Mouse (Mus musculus) adrenal gland, postnatal 36 days (tissue): ENCODE results near the gene Prex1. TPM values are rescaled to one million over a fixed set of nuclear protein-coding genes. Genes with fewer than 3 reads are reported as not detected.

ENCODE experiments used
- DNase-seq, 2 experiments: peaks; one replicate each; pipeline ENCODE4 v3.0.0; 2021; ENCODE audit warnings: mixed read lengths in 1 of 2
- total RNA-seq, 2 experiments: library from RNA; stranded (reverse); gene quantifications; 2 replicates each; pipeline ENCODE4 v1.2.3; 2021

The Prex1 gene
- total RNA-seq, 2 experiments from 2014 or later: 13.5 to 18.8 TPM

DNA sequence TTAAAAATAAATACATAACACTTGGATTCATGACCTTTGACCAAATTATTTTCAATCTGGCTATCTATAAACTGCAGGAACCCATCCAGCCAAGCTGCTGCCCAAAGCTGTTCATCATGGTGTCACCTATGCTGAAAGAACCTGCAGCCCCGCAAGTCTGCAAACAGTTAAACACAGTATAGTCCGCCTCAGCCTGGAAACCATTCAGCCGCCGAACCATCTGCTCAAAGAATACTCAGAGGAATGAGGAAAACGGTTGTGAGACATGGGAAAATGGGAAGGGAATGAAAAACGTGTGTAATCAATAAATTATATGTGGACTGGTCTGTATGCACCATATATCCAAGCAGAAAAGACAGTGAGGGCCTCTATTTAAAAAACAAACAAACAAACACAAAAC is 13.3 kb upstream of the Prex1 start:
- no peak for DNase-seq

DNA sequence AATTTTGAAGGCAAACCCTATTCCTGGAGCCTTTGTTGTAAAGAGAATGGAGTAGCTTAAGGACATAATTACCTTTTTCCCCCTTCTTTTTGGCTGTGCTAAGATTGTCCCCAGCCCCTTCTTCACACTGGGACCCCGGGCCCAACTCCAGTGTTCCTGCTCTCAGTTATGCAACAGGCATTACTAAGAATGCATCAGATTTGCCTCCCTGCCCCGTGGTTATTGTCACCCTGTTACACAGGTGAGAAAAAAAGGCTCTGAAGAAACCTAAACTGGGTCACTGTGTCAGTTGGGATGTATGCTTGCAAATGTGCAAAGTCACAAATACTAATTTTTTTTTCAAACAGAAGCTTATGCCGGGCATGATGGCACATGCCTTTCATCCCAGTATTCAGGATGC is 6.8 kb upstream of the Prex1 start:
- no peak for DNase-seq

DNA sequence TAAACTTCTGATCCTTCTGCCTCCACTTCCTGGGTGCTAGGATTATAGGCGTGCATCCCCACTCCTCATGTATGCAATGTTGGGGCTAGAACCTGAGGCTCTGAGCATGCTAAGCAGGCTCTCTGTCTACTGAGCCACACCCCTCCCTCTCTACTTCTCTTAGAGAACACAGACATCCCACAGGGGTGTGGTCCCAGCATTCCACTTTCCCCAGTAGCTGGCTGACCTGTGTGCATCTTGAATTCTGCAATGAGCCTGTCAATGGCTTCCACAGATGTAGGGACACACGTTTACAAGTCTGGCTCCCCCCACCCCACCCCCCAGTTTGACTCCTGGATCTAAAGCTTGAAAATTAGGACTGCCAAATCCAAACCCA is 6.3 kb upstream of the Prex1 start:
- no peak for DNase-seq

DNA sequence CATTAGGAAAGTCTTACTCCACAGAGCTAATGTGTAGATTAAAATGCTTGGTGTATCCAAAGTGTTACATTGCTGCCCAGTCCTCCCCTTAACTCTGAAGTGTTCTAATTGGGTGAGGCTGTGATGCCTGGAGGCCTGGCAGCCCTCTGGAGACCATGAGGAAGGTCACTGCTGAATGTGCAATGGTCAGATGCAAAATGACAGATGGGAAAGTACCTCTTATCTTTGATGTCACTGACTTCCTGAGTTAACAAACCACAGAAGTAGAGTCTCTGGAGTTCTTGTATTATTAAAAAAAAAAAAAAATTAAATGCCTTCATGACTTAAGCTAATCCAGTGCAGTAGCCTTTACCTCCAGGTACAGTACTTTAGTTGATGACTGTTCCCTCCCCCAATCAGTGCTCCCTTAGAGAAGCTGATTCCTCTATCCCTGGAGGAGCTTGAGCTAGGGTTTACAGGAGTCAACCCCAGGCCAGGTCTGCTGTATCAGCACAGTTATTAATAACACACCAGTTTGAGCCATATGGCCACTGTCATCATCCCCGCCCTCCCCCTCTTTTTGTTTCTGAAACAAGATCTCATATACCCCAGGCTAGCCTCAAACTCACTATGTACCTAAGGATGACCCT is 5.8 kb upstream of the Prex1 start:
- DNase-seq: no peak

DNA sequence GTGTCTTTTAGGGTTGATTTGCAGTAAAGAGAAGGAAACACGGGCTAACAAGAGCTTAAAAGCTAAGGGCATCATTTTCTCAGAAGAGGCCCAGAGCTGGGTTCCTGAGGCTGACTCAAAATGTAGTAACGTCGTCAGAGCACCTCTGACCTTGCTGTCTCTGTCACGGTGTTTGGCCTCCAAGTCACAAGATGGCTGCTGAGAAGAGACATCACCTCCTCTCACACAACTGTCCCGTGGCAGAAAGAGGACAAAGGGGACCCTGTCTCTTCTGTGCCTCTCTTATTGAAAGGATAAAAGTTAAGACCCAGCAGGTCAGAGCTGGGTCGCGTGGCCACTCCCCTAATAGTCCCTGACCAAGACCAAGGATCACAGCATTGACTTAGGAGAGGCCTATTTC is 2.4 kb upstream of the Prex1 start:
- no peak for DNase-seq

DNA sequence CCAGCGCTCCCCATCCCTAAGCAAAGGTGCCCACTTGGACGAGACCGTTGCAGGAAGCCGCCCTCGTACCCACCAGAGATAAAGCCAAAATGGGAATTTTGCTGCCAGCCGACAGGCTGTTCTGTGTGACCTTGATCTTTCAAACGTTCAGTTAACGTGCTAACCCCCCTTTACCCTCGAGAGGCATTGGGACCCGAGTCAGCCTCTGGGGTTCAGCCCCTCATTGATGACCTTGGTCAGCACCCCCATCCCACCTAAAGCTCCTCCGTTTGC is 731 bp upstream of the Prex1 start:
- DNase-seq: no peak

DNA sequence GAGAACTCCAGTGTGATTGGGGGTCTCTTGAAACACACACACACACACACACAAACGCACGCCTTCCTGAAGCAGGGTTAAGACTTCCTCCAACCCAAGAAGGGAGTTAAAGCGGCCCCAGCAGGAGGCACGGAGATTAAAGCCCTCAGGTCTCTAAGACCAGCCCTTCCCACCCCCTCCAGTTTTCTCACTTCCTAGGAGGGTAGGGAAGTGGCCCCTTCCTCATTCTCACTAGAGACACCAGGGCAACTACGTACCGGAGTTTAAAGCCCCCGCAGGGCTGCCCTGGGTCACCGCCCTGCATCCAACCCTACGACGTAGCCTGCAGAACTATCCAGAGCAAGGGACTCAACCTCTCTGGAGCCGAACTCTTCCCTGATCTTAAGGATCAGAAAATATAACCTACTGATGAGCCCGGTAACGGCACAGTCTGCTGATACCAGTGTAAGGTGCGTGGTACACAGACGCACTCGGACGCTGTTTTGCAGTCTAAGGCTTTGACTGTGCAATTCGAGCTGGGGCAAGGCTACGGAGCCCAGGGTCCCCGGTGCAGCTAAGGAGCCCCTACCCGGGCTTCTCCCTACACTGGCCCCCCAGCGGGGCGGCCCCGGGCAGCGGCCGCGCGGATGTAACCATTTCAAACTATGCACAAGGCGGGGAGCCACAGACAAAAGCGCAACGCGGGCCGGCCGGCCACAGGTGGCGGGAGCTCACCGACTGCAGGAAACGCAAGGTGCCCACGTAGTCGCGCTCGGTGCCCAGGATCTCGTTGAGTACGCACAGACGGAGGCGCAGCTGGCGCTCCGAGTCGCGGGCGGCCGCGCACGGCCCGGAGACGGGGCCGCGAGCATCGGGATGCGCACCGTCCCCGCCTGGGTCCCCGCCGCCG is 587 bp downstream of the Prex1 start:
- DNase-seq: no peak

DNA sequence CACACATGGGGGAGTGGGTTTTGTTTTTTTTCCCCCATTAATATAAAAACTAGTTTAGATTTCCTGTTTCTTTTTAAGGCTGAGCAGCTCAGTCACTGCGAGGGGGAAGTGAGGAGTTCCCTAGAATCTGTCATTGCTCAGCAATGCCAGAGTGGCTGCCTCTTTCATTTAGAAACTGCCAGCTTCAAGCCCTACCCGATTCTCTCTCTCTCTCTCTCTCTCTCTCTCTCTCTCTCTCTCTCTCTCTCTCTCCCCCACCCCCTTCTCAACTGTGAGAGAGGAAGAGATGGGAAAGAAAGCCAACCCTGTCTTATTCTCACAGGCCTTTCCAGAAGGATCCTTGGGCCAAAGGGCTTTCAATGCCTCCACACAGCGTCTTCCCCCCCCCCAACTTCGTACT is 1.3 kb downstream of the Prex1 start:
- DNase-seq: no peak

DNA sequence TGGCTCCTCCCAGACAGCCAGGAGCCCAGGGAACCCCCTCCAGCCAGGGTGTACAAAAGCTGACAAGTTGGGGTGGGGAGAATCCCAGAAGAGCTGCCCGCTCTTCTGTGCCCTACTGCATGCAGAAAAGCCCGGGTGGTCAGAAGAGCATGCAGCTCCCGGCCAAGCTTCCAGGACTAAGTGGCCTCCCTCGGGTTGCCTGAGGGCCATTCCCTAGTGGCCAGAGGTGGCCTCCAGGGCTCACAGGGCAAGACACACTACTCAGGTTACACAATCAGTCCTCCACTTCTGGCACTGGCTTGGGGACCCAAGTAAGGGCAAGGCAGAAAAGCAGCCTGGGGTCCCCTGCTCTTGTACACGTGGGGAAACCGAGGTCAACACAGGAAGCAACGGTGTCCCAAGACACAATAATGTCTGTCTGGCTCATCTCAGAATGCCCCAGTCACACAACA is 1.9 kb downstream of the Prex1 start:
- peak in 1 of 2 experiments; percentile 34 for DNase-seq

DNA sequence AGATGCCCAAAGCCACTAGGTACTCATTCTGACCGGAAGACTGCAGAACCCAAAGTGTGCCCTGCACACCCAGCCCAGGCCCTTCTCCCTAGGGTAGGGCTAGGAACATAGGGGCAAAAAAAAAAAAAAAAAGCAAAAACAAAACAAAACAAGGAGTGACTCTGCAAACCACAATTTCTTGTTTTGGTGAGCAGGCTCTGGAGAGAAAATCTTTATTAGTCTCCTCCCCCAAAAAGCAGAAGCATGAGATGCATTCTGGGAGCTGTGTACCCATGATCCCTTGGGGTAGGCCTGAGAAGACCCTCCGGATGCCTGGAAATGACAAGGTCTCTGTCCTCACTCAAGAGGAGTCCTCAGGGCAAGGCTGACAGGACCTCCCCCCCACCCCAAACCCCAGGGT is 3.7 kb downstream of the Prex1 start:
- no peak for DNase-seq

DNA sequence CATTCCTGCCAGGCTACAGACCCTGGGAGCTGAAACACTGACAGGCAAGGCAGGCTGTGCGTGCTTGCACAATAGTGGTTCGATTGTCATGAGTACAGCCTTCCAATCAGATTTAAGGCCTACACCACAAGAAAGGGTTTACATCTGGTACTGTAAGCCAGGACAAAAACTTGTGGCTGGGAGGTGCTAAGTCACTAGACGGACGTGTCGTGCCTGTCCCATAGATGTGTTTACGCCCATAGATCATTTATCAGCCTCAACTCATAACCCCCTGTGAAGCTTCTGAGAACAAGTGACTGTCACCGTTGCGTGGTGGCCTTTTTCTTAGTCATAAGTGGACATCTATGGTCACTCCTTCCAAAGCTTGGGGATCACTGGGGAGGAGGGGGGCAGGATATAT is 5.3 kb downstream of the Prex1 start:
- DNase-seq: no peak

DNA sequence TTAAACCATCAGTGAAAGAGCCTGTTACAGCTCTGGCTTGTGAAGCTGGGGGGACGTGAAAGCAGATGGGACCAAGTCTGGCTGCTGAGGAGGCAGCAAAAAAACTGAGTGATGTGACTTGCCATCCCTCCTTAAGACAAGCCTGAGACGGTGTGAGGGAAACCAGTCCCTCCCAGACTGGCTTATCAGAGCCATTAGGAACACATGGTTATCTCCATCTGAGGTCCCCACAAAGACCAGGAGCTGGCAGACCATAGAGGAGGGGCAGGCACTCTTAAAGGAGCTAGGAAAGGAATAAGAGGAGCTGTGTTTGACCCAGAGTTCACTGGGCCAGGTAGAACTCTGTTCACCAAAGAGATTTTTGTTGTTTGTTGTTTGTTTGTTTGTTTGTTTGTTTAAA is 7.1 kb downstream of the Prex1 start:
- no peak for DNase-seq

DNA sequence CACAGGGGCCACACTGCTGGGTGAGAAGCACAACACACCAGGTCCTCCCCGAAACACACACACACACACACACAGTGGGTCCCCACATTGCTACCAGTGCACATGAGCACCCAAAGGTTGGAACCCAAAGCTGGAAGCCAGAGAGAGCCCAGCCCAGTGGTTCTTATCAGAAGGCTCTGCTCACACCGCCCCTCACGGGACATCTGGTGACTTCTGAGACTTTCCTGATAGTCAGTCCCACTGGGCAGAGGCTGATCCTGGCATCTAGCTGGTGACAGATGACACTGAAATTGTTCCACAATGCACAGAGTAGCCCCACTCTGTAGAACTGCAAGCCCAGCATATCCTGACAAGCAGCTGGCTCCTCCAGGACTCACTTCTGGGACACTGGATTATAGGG is 10.1 kb downstream of the Prex1 start:
- DNase-seq: no peak

DNA sequence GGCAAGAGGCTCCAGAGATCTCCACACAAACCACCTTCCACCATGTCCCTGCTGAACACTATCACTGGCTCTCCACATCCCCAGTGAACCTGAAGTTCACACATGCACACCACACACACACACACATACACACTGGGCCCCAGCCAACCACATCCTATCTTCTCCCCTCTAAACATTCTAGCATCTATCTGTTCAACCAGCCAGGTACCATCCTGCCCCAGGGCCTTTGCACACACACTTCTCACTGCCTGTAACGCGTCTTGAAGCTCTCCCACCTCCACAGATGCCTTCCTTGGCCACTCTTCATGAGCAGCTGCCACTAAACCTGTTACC is 11.6 kb downstream of the Prex1 start:
- DNase-seq: no peak

DNA sequence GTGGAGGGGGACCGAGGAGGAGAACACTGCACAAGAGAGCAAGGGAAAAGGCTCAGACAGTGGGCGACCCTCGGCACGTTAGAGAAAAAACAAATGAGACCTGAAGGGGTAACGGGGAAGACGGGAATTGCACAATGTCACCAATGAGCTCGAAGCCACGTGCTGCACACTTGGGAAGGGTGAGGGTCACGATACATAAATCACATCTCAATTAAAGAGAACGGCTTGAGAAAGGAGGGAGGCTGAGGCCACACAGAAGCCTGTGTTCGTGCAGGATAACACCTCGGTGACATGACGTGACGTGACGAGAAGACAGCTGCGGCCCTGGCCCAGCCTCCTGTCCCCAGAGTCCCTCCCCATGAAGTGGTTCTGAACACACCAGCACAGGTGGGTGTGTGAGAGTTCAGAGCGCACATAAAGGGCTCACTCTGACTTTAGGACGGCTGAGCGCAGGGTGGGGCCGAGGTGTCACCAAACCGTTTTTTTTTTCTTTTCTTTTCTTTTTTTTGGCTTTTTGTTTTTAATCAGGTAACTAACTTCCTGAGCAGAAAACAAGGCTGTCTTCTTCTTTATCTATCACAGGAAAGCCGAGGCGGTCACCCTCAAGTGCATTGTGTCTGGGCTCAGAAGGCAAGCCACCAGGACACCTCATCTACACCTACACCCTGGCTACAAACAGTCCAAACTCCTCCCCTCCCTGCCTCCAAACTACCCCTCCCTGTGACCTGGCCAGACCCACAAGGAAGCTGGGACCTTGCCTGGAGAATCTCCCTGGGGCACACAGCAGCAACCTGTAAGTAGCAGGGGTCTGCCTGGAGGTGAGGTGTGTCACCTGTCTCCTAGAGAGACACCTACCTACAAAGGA is 12.2 kb downstream of the Prex1 start:
- no peak for DNase-seq

DNA sequence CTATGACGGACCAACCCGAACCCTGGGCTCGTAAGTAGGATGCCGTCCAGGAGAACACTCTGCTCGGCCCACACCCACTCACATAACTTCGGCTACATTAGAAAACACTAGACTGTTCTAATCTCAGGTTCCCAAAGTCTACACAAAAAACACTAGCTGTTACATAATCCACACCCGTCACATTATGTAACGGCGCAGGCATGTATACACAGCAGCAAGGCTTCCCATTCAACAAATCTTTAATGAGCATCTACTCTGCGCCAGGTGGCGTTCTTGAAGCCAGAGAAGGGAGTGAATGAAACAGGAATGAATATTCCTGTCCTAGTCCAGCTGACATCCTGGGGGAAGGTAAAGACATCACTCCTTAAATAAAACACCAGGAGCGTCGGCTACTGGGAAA is 12.9 kb downstream of the Prex1 start:
- DNase-seq: no peak

DNA sequence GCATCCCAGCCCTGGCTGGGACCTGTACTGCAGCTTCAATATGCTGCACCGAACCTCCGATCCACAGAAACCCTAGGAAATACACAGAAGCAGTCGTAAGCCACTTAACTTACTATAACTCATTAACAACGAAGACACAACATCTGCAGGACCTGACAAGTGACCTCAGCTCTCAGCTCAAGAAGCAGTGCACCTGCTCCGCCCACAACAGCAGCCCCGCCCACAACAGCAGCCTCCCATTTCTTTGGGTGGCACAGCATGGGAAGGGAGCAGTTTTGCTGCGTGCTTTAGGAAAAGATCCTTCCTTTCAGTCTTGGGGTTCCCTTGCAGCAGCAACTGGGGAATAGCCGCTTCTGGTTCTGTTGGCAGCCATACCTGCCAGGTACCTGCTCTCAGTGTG is 13.5 kb downstream of the Prex1 start:
- no peak for DNase-seq

DNA sequence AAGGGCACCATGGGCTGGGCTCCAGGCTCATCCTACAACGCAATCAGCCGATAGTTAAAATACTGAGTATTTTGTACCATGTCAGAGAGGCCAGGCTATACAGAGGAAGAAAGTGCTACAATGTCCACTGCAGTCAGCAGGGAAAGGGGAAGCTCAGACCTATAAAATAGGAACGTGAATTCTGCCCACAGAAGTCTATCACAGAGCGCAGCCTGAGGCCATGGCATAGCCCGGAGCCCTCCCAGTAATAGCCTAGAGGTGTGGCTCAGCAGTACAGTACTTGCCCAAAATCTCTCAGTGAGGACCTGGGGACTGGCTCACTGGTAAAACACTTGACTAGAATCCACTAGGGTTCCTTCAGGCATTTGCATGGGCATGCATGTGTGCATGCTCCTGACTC is 14.1 kb downstream of the Prex1 start:
- no peak for DNase-seq

DNA sequence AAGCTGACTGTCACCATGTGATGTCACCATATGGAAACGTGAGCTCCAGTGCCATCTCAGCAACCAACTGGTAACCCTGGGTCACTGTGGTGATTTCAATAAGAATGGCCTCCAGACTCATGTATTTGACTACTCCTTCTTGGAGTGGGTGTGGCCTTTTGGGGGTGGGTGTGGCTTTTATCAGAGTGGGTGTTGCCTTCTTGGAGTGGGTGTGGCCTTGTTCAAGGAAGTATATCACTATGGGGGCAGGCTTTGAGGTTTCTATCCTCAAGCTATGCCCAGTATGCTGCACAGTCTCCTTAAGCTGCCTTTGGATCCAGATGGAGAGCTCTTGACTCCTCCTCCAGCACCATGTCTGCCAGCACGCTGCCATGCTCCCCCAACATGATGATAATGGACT is 19.0 kb downstream of the Prex1 start:
- DNase-seq: no peak

DNA sequence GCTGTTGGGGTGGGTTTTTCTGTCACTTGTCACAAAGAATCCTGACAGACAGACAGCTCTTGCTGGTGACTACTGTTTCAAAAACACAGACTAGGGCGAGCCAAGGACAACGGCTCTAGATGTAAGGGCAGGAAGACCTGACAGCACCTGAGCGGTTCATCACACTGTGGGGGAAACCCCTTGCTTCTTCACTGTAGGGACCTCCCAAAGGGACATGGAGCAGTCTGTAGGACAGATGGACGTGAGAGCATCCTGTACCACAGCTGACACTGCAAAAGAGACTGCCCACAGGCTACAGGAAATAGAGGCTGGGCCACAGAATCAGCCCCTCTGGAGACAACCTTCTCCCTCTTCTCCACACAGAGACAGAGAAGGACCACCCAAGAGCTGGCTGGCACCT is 20.2 kb downstream of the Prex1 start:
- no peak for DNase-seq

DNA sequence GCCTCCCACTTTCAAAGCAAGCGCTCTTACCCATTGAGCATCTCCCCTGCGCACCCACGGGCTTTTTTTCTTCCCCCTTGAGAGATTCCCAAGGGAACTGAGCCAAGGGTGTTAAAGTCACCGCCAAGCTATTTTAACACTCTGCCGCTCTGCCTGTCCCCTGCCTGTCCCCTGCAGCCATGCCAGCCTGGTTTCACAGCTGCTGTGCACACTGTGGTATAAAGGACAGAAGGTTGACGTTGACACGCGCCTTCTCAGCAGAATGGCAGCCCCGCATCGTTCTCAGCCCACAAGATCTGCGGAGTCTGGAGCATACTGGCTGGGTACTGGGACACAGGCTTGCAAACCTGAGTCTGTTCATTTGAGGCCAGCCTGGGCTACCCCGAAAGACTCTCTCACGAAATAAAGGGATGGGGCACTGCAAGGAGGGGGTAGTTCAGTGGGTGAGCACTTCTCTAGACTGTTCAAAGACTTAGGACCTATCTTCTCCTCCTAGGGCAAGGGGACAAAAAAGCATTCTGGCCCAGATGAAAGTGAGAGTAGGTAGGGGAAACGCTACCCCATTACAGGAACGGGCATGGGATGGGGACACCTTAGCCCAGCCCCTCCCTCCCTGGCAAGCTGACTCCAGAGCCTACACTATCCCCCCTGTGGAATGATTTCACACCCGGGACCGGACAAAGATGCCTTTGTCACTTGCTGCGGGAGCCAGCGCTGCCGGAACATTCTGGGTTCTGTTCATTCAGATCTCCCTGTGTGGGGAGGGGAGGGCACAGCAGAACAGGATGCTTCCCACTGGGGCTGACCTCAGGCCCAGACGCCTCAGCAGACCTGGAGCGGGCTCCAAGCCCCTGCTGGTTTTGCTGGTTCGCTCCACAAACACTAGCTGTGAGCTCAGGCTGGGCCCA is 21.8 kb downstream of the Prex1 start:
- no peak for DNase-seq

DNA sequence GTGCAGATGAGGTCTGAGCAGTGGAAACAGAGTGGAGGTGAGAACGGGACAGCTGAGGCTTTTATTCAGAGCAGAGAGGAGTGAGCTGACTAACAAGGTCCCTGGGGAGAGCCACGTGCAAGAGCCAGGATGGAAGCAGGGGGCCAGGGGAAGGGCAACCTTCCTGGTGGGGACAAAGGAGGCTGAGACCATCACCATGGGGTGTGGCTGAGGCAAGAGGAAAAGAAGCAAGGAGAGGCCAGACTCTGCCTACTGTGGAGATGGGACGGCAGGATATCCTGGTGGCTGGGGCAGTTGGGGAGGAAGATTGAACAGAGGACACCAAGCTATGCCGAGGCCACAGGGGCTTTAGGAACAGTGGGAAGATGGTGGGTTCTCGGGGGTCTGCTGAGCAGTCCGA is 26.7 kb downstream of the Prex1 start:
- peak; percentile 10 to 26 for DNase-seq
